Mouse (Mus musculus) midbrain, embryonic 11.5 days (tissue): ENCODE data around the gene Tarbp2. TPM values are rescaled to one million over a fixed set of nuclear protein-coding genes. Genes with fewer than 3 reads are reported as not detected.

Experiments used
- ATAC-seq: fragments of 200-750 bp; cut with Nextera tagmentation; 2 replicates; pipeline ENCODE4 v1.8.0; 2017; ENCODE audit warnings: moderate TSS enrichment, moderate library complexity; ENCODE audit not compliant: low FRiP score
- DNase-seq: peaks from one replicate; pipeline ENCODE4 v3.0.0; 2015; ENCODE audit warnings: low spot score; ENCODE audit errors: missing footprints
- H3K27ac ChIP-seq: fragments of 300-500 bp; sonication (generic); 2 replicates; pipeline ENCODE4 v1.5.1; 2014; ENCODE audit warnings: low read depth, low read length
- H3K27me3 ChIP-seq: fragments of 300-500 bp; sonication (generic); 2 replicates; pipeline ENCODE4 v1.6.1; 2014; ENCODE audit warnings: mild to moderate bottlenecking, low read length, moderate library complexity, mixed read lengths; ENCODE audit not compliant: control insufficient read depth, insufficient read depth
- H3K36me3 ChIP-seq: fragments of 300-500 bp; sonication (generic); 2 replicates; pipeline ENCODE4 v1.6.1; 2014; ENCODE audit warnings: mild to moderate bottlenecking, low read length, moderate library complexity, mixed read lengths; ENCODE audit not compliant: control insufficient read depth, insufficient read depth
- H3K4me1 ChIP-seq: fragments of 300-500 bp; sonication (generic); 2 replicates; pipeline ENCODE4 v1.6.1; 2014; ENCODE audit warnings: low read length; ENCODE audit not compliant: control insufficient read depth, insufficient read depth
- H3K4me2 ChIP-seq: fragments of 300-500 bp; sonication (generic); 2 replicates; pipeline ENCODE4 v1.6.1; 2014; ENCODE audit warnings: mild to moderate bottlenecking, moderate library complexity
- H3K4me3 ChIP-seq: fragments of 300-500 bp; sonication (generic); 2 replicates; pipeline ENCODE4 v1.5.1; 2014; ENCODE audit warnings: low read depth, low read length
- H3K9ac ChIP-seq: fragments of 300-500 bp; sonication (generic); 2 replicates; pipeline ENCODE4 v1.6.1; 2014; ENCODE audit warnings: low read length
- H3K9me3 ChIP-seq: fragments of 300-500 bp; sonication (generic); 2 replicates; pipeline ENCODE4 v1.6.1; 2016; ENCODE audit warnings: low read length; ENCODE audit not compliant: control insufficient read depth
- WGBS: fragments of 180-500 bp; shearing (Covaris S2); extraction: QIAGEN DNeasy Blood & Tissue Kit; methylation state at CpG from one replicate; pipeline ENCODE4 v1.1.7; 2014; 5-methylcytosine and 5-hydroxymethylcytosine counted together
- polyA plus RNA-seq: library from polyadenylated mRNA; unstranded; fragments of >200 nt; fragmentation: Nextera tagmentation; extraction: Ambion mirVana; gene quantifications from 2 replicates; pipeline ENCODE4 v1.2.1, GENCODE M21; 2014

The Tarbp2 gene
- polyA plus RNA-seq, 1 experiment from 2014 or later: 96.6 TPM

GRCm38 (mm10) chr15:102547478-102547877 is 29.5 kb downstream of the Tarbp2 start:
- H3K36me3 ChIP-seq: no peaks in the 10 kb centered on the region; the same call in 1 of the 2 replicates
- no peak for DNase-seq
- no peak for ATAC-seq

GRCm38 (mm10) chr15:102552599-102552998 is 34.6 kb downstream of the Tarbp2 start:
- no peaks in the 10 kb centered on the region for H3K27me3 ChIP-seq
- WGBS: 91% methylated on average over 5 of the region's 5 CpGs
- ATAC-seq: no peak

More at GRCm38 (mm10) chr15:102547478-102547877, 29.5 kb downstream of the Tarbp2 start:
- H3K4me3 ChIP-seq: no peak overlapping the region
- 96% methylated on average over 3 of the region's 3 CpGs for WGBS
- H3K9ac ChIP-seq: no peak overlapping the region
- no peak overlapping the region for H3K4me2 ChIP-seq
- H3K4me1 ChIP-seq: no peaks in the 10 kb centered on the region
- no peak overlapping the region for H3K27ac ChIP-seq
- no peaks in the 10 kb centered on the region for H3K27me3 ChIP-seq
- H3K9me3 ChIP-seq: no peaks in the 10 kb centered on the region

DNA sequence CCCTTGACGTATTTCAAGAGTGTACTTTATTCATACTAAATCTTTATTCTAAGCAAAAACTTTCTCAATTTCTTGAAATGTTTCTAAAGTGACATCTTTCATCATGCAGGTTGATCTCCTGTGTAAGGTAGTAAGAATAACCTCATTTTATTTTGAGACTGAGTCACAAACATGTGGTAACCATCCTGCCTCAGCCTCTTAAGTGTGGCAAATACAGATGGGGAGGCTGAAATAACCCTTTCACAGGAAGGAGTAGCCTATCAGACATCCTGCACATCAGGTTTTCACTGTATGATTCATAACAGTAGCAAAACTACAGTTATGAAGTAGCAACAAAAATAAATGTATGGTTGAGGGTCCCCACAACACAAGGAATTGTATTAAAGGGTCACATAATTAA is 37.6 kb downstream of the Tarbp2 start:
- Histone ChIP-seq H3K9ac (no peak overlapping the region), H3K27me3 (no peaks in the 10 kb centered on the region), H3K27ac (no peak overlapping the region), H3K4me3 (no peak overlapping the region), H3K4me2 (no peak overlapping the region), H3K4me1 (no peaks in the 10 kb centered on the region), H3K9me3 (no peaks in the 10 kb centered on the region), H3K36me3 (peaks cover 11% of the 10 kb centered on the region; the same call in 1 of the 2 replicates)
- 96% methylated on average over 1 of the region's 1 CpGs for WGBS
- ATAC-seq (no peak), DNase-seq (peak; percentile 19)

More at GRCm38 (mm10) chr15:102552599-102552998, 34.6 kb downstream of the Tarbp2 start:
- Histone ChIP-seq H3K9ac (no peak overlapping the region), H3K36me3 (peaks cover 11% of the 10 kb centered on the region; the same call in 1 of the 2 replicates), H3K9me3 (no peaks in the 10 kb centered on the region), H3K27ac (no peak overlapping the region), H3K4me1 (no peaks in the 10 kb centered on the region), H3K4me3 (no peak overlapping the region), H3K4me2 (no peak overlapping the region)
- DNase-seq: peak; percentile 35

- Histone ChIP-seq H3K4me1 (no peaks in the 10 kb centered on the region), H3K4me3 (no peak overlapping the region), H3K9ac (no peak overlapping the region), H3K27ac (no peak overlapping the region), H3K36me3 (peaks cover 11% of the 10 kb centered on the region; the same call in 1 of the 2 replicates), H3K4me2 (no peak overlapping the region), H3K9me3 (no peaks in the 10 kb centered on the region), H3K27me3 (no peaks in the 10 kb centered on the region)
- ATAC-seq (no peak), DNase-seq (peak; percentile 10)
Observed at GRCm38 (mm10) chr15:102557580-102557979, 39.6 kb downstream of the Tarbp2 start.

GRCm38 (mm10) chr15:102562491-102562890 is 44.5 kb downstream of the Tarbp2 start:
- Histone ChIP-seq H3K27me3 (no peaks in the 10 kb centered on the region), H3K9ac (no peak overlapping the region), H3K4me2 (no peak overlapping the region), H3K27ac (no peak overlapping the region), H3K36me3 (peaks cover 3% of the 10 kb centered on the region; the same call in 1 of the 2 replicates), H3K4me3 (no peak overlapping the region), H3K4me1 (no peaks in the 10 kb centered on the region), H3K9me3 (no peaks in the 10 kb centered on the region)
- DNase-seq (peak; percentile 57), ATAC-seq (no peak)
- WGBS: 97% methylated on average over 1 of the region's 1 CpGs

GRCm38 (mm10) chr15:102563061-102563460 is 45.1 kb downstream of the Tarbp2 start:
- peak; percentile 67 for DNase-seq
- H3K4me2 ChIP-seq: no peak overlapping the region
- H3K9ac ChIP-seq: no peak overlapping the region
- 85% methylated on average over 3 of the region's 3 CpGs for WGBS
- no peaks in the 10 kb centered on the region for H3K4me1 ChIP-seq
- no peaks in the 10 kb centered on the region for H3K9me3 ChIP-seq
- H3K4me3 ChIP-seq: no peak overlapping the region
- no peaks in the 10 kb centered on the region for H3K27me3 ChIP-seq
- no peak overlapping the region for H3K27ac ChIP-seq
- H3K36me3 ChIP-seq: 0 out of 2 replicates have a peak, but pooled peaks cover 3% of the 10 kb centered on the region
- ATAC-seq: no peak

DNA sequence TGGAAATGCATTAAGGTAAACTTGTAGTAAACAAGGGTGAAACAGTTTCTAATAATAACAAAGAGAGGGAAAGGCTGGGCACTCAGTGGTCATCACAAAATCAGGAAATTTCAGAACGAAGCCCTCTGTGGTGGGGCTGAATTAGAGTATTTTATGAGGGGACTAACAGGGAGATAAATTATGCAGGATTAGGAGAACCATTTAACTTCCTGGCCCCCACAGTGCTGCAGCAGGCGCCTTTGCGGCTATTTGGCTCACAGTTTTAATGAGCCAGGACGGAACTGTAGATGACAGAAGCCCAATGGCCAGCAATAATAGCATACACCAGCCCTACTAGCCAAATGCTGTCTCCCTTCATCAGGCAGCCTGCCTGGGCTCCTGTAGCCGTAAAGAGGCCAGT is 45.7 kb downstream of the Tarbp2 start:
- no peak for ATAC-seq
- H3K9ac ChIP-seq: no peak overlapping the region

GRCm38 (mm10) chr15:102567849-102568248 is 49.9 kb downstream of the Tarbp2 start:
- no peaks in the 10 kb centered on the region for H3K9me3 ChIP-seq
- 0 out of 2 replicates have a peak, but pooled peaks cover 3% of the 10 kb centered on the region for H3K36me3 ChIP-seq
- H3K27me3 ChIP-seq: no peaks in the 10 kb centered on the region
- H3K9ac ChIP-seq: no peak overlapping the region
- DNase-seq (no peak), ATAC-seq (no peak)
- H3K4me1 ChIP-seq: no peaks in the 10 kb centered on the region
- WGBS: 90% methylated on average over 2 of the region's 2 CpGs
- no peak overlapping the region for H3K4me3 ChIP-seq
- H3K4me2 ChIP-seq: no peak overlapping the region
- no peak overlapping the region for H3K27ac ChIP-seq

More for the DNA sequence above, 45.7 kb downstream of the Tarbp2 start:
- 83% methylated on average over 5 of the region's 5 CpGs for WGBS
- Histone ChIP-seq H3K4me1 (no peaks in the 10 kb centered on the region), H3K9me3 (no peaks in the 10 kb centered on the region), H3K36me3 (0 out of 2 replicates have a peak, but pooled peaks cover 3% of the 10 kb centered on the region), H3K27me3 (no peaks in the 10 kb centered on the region), H3K27ac (no peak overlapping the region), H3K4me3 (no peak overlapping the region), H3K4me2 (no peak overlapping the region)
- peak; percentile 72 for DNase-seq

- no peak overlapping the region for H3K9ac ChIP-seq
- no peak for DNase-seq
- no peak overlapping the region for H3K27ac ChIP-seq
- WGBS: 90% methylated on average over 3 of the region's 3 CpGs
- H3K36me3 ChIP-seq: no peaks in the 10 kb centered on the region
- no peaks in the 10 kb centered on the region for H3K4me1 ChIP-seq
- no peaks in the 10 kb centered on the region for H3K27me3 ChIP-seq
- no peak overlapping the region for H3K4me2 ChIP-seq
- H3K4me3 ChIP-seq: no peak overlapping the region
- no peaks in the 10 kb centered on the region for H3K9me3 ChIP-seq
- ATAC-seq: no peak
Observed at GRCm38 (mm10) chr15:102572081-102572480, 54.1 kb downstream of the Tarbp2 start.
